Mouse (Mus musculus): ENCODE measurements at regions not wholly inside any gene's neighbourhood (a gene's known extent, or its start where the extent isn't known, plus 50 kb on each side); places are given as distances from the start of the nearest gene placed in this dataset.

DNA sequence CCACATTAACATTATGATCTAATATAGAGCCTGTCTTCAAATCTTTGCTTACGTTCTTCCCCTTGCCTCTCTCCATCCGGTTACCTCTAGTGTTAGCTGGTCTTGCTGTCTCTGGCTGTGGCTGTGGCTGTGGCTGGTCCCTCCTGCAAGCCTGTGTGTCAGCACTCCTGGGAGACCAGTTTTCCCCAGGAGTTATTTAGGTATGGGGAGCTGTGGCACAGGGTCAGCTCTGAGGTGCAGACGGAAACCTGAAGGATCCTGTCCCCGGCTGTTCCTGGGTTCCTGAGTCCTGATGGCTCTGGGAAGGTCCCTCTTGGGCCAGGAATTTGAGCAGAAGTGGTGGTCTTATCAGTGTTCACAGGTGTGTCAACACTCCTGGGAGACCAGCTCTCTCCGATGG is 234.7 kb upstream of the Arid2 start:
- Histone ChIP-seq H3K4me1 (ENCODE audit: control insufficient read depth in 1 of 2, insufficient read depth in 2 of 2, low read length in 2 of 2) (no peaks in the 10 kb centered on the region), H3K9ac (ENCODE audit: control insufficient read depth, low read depth, low read length, poor library complexity, severe bottlenecking) (no peak overlapping the region), H3K4me3 (ENCODE audit: control insufficient read depth in 1 of 2, insufficient read depth in 1 of 2, low read depth in 2 of 2, low read length in 2 of 2) (no peak overlapping the region), H3K27ac (ENCODE audit: control insufficient read depth, low read depth, low read length) (no peak overlapping the region), H3K36me3 (ENCODE audit: control insufficient read depth in 1 of 2, insufficient read depth in 2 of 2, low read length in 2 of 2) (no peaks in the 10 kb centered on the region), H3K9me3 (replicated peaks; ENCODE audit: insufficient read depth, low read length) (no peaks in the 10 kb centered on the region), H3K27me3 (ENCODE audit: control insufficient read depth in 1 of 2, insufficient read depth in 2 of 2, low read length in 2 of 2) (peaks cover 2 to 8% of the 10 kb centered on the region in 2 experiments), H3K79me2 (ENCODE audit: control insufficient read depth, insufficient read depth, low read length, poor library complexity) (no peaks in the 10 kb centered on the region)
- no peak for DNase-seq (ENCODE audit: low read depth, low spot score)
- TF ChIP-seq EP300 (IDR thresholded peaks at IDR 0.05; ENCODE audit: low read depth in 1 of 2, low read length in 2 of 2) (no peak), MAZ (IDR thresholded peaks at IDR 0.05; ENCODE audit: low read depth, low read length) (no peak), SMC3 (IDR thresholded peaks at IDR 0.05; ENCODE audit: low read depth, low read length) (no peak), MYB (IDR thresholded peaks at IDR 0.05; ENCODE audit: low read depth, low read length) (no peak), POLR2A (IDR thresholded peaks at IDR 0.05; ENCODE audit: control insufficient read depth in 1 of 2, insufficient read depth in 1 of 2, low read depth in 1 of 2, low read length in 2 of 2, poor library complexity in 1 of 2) (no peak), MYC (IDR thresholded peaks at IDR 0.05; ENCODE audit: low read depth, low read length) (no peak), ELF1 (IDR thresholded peaks at IDR 0.05; ENCODE audit: low read depth, low read length) (no peak), E2F4 (IDR thresholded peaks at IDR 0.05; ENCODE audit: borderline replicate concordance, low read depth, low read length) (no peak), MEF2A (IDR thresholded peaks at IDR 0.05; ENCODE audit: extremely low read depth, insufficient replicate concordance, low read depth, low read length, poor library complexity, severe bottlenecking) (no peak), RCOR1 (IDR thresholded peaks at IDR 0.05; ENCODE audit: low read depth, low read length) (no peak), TBP (IDR thresholded peaks at IDR 0.05; ENCODE audit: low read depth, low read length) (no peak), POLR2AphosphoS2 (IDR thresholded peaks at IDR 0.05; ENCODE audit: low read length) (no peak)

DNA sequence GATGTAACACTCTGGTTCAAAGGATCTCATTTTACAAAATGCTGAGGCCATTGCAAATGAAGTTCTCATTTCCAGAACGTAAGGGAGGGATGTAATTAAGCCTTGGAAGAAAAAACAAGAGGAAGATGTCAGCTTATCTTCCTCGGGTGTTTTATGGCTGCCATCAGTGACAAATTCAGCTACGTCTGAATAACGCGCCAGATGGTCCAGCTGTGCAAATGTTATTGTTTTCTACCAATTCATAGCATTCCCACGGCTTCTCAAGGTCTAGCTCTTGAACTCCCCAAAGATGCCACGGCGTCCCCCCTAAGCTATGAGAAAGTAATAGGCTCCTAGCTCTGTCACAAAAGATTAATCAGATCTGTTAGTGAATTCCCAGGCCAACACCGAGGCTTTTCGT is 232.0 kb upstream of the Arid2 start:
- H3K4me3 ChIP-seq (ENCODE audit: control insufficient read depth in 1 of 2, insufficient read depth in 1 of 2, low read depth in 2 of 2, low read length in 2 of 2), result no peak overlapping the region
- TF ChIP-seq UBTF (IDR thresholded peaks at IDR 0.05; ENCODE audit: borderline replicate concordance, insufficient read depth, low read depth, low read length) (no peak), CHD2 (IDR thresholded peaks at IDR 0.05; ENCODE audit: low read length) (no peak), MAZ (IDR thresholded peaks at IDR 0.05; ENCODE audit: low read depth, low read length) (no peak), TAL1 (IDR thresholded peaks at IDR 0.05; ENCODE audit: low read length) (no peak)
- H3K27ac ChIP-seq (ENCODE audit: control insufficient read depth, low read depth, low read length), result no peak overlapping the region
- H3K79me2 ChIP-seq (ENCODE audit: control insufficient read depth, insufficient read depth, low read length, poor library complexity), result no peaks in the 10 kb centered on the region
- H3K36me3 ChIP-seq (ENCODE audit: control insufficient read depth in 1 of 2, insufficient read depth in 2 of 2, low read length in 2 of 2), result no peaks in the 10 kb centered on the region
- H3K9me3 ChIP-seq (replicated peaks; ENCODE audit: insufficient read depth, low read length), result no peaks in the 10 kb centered on the region
- H3K4me1 ChIP-seq (ENCODE audit: control insufficient read depth in 1 of 2, insufficient read depth in 2 of 2, low read length in 2 of 2), result no peaks in the 10 kb centered on the region
- no peak for DNase-seq (ENCODE audit: low read depth, low spot score)
- H3K27me3 ChIP-seq (ENCODE audit: control insufficient read depth in 1 of 2, insufficient read depth in 2 of 2, low read length in 2 of 2), result peaks cover 0 to 7% of the 10 kb centered on the region in 2 experiments; a peak in 3 of 4 replicates
- no peak overlapping the region for H3K9ac ChIP-seq (ENCODE audit: control insufficient read depth, low read depth, low read length, poor library complexity, severe bottlenecking)

Data from MEL (cell line).